Mouse (Mus musculus): ENCODE results near the gene Vmn2r82.
"Not testable (repeated sequence)": the region's sequence is repeated elsewhere in the genome, so short reads cannot be mapped to it uniquely, and the experiment has no call there.

The Vmn2r82 gene

DNA sequence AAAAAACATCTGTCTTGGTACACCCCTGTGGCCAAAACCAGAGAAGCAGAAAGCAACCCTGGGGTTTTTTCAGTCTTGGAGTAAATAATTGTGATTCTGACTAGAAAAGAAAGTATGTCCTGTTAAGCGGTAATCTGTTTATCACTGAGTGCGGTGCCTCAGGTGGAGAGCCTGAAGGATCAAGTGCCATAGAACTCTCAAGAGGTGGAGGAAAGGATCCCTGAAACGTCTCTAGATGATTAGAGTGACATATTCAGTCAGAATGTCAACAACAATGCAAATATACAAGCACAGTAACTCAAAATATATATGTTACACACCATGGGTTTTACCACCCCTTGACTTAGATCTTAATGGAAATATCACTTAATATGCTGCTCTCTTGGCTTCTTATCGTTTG lies at the start of gene Vmn2r82:
Vmn2r82 (plus strand) TSS at position 301 of the 400 bp plus-strand sequence.
- DNase-seq (ENCODE audit: low spot score), result not testable (repeated sequence)

DNA sequence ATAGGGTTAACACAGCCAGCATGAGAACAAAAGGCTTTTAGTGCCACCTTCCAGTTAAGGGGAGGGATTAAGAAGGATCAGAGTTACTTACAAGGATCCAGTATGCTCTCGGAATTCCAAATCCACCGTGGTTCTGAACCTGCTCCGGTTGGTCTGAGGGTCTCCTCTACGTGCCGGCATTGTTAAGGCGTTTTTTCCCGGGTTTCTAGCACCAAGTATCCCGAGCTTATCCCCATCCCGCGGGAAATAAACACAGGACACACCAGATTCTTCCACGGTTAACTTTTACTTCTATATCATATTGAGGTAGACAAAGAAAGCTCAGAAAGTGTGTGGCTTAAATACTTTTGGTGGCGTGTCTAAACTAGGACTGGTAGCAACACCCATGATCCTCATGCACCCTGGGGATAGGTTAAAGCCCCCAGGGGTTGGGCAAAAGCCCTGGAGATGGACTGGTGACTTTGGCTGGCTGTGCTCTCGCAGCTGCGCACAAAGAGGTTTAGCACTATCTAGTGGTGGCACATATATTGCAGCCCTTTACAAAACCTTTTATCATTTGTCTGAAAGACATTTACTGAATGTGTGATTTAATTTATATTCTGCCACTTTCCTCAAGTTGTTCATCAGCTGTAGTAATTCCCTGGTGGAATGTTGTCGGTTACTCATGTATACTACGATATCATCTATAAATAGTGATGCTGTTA lies 34.1 kb upstream of the Vmn2r82 start:
- DNase-seq (ENCODE audit: low spot score), result not testable (repeated sequence)

GRCm38 (mm10) chr10:79322737-79323086 lies 33.6 kb upstream of the Vmn2r82 start:
- DNase-seq (ENCODE audit: low spot score), result no peak

DNA sequence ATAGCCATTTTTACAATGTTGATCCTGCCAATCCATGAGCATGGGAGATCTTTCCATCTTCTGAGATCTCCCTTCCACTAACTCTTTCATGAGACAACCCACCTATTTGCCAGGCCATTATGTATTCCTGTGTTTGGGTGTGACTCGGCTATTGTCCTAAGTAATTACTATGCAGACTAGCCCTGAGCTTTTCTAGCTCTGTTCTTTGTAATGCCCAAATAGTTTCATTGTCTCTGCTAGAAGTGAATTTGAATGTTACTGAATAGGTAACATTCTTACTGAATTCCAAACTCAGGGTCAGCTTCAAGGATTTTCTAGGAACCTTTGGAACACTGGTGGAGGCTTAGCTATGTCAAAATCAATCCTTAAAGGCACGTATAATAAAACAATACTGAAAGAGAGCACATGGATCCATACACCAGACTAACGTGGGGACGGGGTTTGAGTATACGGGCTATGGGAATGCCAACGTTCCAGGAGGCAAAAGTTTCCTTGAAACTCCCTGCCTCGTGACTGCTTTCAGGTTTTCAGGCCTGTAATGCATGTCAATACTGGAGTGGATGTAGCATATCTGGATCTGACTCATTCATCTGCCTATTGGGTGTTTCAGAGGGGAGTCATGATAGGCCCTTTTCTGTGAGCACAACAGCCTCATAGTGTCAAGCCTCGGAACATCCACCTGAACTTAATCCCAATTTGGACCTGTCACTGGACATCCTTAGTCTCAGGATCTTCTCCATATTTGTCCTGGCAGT lies 43.8 kb downstream of the Vmn2r82 start:
- not testable (repeated sequence) for DNase-seq (ENCODE audit: low spot score)

DNA sequence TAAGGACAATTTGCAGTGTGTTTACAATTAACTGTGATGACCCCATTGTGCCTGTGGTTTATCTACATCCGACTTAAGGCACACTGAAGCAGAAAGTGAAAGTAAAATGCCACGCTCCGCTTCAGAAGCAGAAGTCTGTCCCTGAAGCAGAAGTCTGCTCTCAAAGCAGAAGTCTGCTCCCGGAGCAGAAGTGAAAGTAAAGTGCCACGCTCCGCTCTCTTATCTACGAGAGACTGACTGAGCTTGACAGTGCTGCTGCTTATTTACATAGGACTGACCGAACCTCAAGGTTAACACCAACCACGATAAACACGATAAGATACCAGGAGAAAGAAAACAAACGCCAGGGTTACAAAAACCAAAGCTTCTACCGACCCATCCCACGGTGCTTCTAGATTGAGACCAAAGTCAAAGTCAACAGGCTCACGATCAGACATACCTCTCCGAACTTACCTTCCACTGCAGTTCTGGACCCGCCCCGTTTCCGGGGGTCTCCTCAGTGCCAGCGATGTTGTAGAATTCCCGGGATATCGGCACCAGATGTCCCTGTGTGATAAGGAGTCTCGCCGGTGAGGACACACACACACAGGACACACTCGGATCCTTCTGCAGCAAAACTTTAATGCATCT lies 60.9 kb downstream of the Vmn2r82 start:
- peak; percentile 11 for DNase-seq (ENCODE audit: low spot score)

- not testable (repeated sequence) for DNase-seq (ENCODE audit: low spot score)
Measured at GRCm38 (mm10) chr10:79417772-79418170, 61.5 kb downstream of the Vmn2r82 start.

GRCm38 (mm10) chr10:79435141-79435820 lies 79.0 kb downstream of the Vmn2r82 start:
- DNase-seq (ENCODE audit: low spot score), result not testable (repeated sequence)

Measured in ovary, adult 18-20 months (tissue).